Mouse (Mus musculus) splenic B cell, adult 2 months (primary cell): ENCODE measurements around the gene Asb16.
A peak's percentile ranks its signal among the peaks of the same experiment; 100 is the strongest.

Experiments used
- DNase-seq: peaks from one replicate; pipeline ENCODE4 v3.0.0-alpha.2; 2011; ENCODE audit warnings: low read depth, low spot score
- H3K27me3 ChIP-seq: 2 replicates; pipeline ENCODE4 v1.6.1; 2012; ENCODE audit warnings: mild to moderate bottlenecking, low read length, moderate library complexity, mixed read lengths; ENCODE audit not compliant: control insufficient read depth, poor library complexity, insufficient read depth, severe bottlenecking
- H3K36me3 ChIP-seq: 2 replicates; pipeline ENCODE4 v1.6.1; 2012; ENCODE audit warnings: mild to moderate bottlenecking, low read length, moderate library complexity, mixed read lengths; ENCODE audit not compliant: control insufficient read depth, poor library complexity, insufficient read depth, severe bottlenecking

Asb16 gene

DNA sequence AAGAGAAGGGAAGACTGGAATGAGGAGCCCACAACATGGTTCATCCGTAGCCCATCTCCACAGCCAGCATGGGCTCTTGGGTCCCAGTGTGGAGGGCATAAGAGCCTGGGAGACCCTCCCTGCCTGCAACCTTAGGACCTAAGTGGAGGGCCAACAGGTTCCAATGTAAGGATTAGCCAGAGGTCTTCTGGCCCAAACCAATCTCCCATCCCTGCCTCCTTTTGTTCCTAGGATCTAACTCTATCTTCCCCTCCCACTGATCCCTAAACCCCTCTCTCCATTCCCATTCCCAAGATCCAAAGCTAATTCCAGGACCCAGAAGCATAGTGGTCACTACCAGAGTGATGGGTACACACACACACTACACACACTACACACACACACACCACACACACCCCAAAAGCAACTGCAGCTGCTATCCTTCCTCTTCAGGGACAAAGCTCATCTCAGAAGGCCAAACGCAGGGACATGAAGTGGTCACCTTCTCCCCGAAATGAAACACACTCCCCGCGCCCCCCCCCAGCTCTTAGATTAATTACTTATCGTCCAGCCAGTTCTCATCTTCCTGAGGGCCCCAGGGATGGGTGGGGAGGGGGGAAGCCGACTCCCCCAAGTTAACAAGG lies 39.8 kb upstream of the Asb16 start:
- Histone ChIP-seq H3K36me3 (peaks cover 3% of the 10 kb centered on the region; the same call in 1 of the 2 replicates), H3K27me3 (no peaks in the 10 kb centered on the region)
- DNase-seq, result no peak

DNA sequence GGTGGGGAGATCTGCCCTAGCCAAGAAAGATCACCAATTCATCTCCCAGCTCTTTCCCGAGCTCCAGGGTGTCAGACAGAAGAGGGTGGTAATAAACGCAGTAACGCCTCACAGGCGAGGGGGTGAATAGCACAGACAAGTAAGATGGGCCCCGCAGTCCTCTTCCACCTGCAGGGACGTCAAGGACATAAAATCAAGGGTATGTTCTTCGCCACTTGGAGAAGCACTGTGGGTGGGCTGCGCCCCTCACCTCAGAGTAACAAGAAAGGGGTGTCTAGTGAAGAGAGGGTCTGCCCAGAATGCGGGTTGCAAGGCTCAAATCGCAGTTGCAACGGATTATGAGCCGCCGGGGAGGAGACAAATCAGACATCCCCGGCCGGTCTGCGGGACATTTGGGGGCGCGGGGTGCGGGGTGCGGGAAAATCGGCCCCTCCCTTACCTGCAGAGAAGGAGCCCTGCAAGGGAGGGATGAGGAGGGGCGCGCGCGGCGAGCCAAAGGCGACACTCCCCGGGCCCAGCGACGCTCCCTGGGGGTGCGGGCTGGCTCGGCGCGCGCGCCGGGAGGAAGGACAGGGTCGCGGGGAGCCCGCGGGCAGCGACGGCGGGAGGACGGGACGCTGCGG lies 39.1 kb upstream of the Asb16 start:
- Histone ChIP-seq H3K36me3 (no peaks in the 10 kb centered on the region), H3K27me3 (no peaks in the 10 kb centered on the region)
- peak; percentile 47 for DNase-seq

DNA sequence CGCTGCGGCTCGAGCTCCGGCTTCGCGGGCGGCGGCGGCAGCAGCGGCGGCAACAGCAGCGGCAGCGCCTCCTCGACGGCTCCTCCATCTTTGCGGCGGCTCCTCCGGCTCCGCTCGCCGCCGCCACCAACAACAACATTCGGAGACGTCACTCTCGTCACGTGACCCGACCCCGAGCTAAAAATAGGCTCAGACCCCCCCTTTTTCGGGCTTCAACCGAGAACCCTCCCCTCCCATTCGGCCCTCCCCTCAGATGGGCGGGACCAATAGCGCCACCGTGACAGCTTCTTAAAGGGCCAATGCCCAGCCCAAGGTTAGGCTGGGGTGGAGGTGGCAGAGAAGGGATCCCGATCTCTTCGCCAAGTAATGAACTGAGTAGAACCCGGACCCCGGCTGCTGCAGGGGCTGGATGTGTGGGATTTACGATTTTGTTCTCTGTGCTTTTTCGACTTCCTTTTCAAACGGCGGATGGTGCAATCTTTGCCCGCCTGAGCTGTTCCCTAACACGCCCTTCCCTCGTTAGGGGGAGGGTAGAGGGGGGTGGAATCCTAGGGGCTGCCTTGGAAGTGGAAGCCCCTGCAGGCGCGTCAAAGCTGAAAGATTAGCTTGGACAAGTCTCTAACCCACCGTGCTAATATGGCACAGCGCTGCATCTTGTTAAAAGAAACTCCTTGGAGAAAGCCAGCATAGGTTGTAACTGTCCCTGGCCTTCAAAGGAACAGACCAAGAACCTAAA lies 38.4 kb upstream of the Asb16 start, which contains the start of gene Hdac5:
Hdac5 (minus strand) TSS at position 161 of the 736 bp plus-strand sequence.
- Histone ChIP-seq H3K36me3 (no peaks in the 10 kb centered on the region), H3K27me3 (no peaks in the 10 kb centered on the region)
- peak; percentile 99 for DNase-seq

DNA sequence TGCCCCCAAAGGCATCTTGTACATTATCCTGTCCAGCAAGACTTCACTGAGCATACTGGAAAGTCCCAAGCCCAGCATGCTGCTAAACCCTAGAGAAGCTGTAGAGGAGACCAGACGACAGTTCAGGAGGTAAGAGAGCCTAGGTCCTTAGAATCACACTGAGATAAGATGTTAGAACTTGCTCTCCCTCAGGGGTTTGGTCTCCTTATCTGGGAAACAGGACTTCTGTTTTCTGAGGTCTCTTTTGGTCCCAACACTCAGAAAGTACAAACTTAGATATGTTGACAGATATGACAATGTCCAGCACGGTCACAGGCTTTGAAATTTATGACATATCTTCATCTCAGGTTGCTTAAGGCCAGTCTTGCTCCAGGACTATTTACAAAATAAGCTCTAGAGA lies 32.5 kb upstream of the Asb16 start:
- no peaks in the 10 kb centered on the region for H3K36me3 ChIP-seq
- H3K27me3 ChIP-seq, result no peaks in the 10 kb centered on the region; the same call in 1 of the 2 replicates
- no peak for DNase-seq

DNA sequence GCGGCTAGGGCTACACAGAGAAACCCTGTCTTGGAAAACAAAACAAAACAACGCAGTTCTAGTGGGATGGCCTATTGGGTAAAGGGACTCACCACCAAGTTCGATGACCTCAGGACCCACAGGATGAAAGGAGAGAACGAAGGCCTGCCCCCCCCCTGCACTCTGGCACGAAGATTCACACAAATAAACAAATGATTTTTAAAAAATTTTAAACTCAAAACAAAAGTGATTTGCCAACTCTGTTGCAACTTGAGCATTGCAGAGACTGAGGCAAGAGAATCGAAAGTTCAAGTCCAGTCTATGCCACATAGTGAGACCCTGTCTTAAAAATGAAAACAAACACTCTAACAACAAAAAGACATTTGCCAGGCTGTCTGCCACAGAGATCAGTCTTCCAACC lies 27.9 kb upstream of the Asb16 start:
- DNase-seq, result no peak
- Histone ChIP-seq H3K27me3 (no peaks in the 10 kb centered on the region; the same call in 1 of the 2 replicates), H3K36me3 (no peaks in the 10 kb centered on the region)

DNA sequence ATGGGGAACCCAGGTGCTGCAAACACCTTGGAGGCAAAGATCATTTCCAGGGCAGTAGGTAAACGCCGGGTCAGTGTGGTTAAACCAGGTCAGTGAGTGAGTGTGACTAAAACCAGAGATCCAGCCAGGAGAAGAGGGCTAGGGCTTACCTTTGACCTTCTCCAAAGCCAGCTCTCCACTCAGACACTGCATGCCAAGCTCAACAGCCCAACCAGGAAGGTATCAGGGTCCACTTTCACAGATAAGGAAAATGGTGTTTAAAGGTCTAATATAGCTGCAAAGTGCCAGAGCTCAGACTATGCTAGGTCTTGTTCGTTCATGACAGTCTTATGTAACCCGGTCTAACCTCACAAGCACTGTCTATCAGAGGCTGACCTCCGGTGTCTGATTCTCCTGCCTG lies 27.3 kb upstream of the Asb16 start:
- DNase-seq, result no peak
- no peaks in the 10 kb centered on the region; the same call in 1 of the 2 replicates for H3K27me3 ChIP-seq
- no peaks in the 10 kb centered on the region for H3K36me3 ChIP-seq

DNA sequence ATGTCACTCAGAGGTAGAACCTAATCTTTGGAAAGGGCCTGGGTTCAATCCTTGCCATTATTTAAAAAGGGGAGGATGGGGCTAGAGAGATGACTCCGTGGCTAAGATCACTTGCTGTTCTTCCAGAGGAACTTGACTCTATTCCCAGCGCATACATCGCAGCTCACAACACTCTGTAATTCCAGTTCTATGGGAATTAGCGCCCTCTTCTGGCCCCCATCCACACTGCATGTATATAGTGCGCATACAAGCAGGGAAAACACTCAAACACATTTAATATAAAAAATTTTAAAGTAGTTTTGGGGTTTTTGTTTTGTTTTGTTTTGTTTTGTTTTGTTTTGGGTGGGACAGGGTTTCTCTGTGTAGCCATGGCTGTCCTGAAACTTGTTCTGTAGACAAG lies 26.7 kb upstream of the Asb16 start:
- DNase-seq, result no peak
- H3K36me3 ChIP-seq, result no peaks in the 10 kb centered on the region

DNA sequence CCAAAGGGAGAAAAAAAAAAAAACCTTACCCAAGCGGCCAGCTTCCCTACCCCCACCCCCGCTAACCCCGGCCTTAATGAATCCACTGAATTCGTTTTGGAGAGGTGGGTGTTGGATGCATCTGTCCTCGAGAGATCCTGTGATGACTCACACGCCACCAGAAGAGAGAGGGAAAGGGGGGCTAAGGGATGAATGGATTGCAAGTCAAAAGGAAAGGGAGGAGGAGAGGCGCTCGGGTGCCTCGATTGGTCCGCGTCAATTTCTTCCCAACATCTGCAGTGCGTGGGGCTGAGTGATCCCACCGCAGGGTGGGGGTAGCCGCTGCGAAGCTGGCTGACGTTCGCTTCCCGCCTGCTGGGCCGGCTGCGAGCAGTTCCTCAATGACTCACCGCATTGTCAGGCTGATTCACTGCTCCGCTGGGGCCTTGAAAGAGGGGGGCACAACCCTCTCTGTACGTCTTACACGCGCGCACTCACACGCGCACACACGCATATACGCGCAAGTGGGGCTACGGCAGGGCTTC lies 23.6 kb upstream of the Asb16 start:
- DNase-seq, result peak; percentile 69
- no peaks in the 10 kb centered on the region for H3K36me3 ChIP-seq
- H3K27me3 ChIP-seq, result no peaks in the 10 kb centered on the region

More for the DNA sequence above, 26.7 kb upstream of the Asb16 start:
- H3K27me3 ChIP-seq, result no peaks in the 10 kb centered on the region; the same call in 1 of the 2 replicates

DNA sequence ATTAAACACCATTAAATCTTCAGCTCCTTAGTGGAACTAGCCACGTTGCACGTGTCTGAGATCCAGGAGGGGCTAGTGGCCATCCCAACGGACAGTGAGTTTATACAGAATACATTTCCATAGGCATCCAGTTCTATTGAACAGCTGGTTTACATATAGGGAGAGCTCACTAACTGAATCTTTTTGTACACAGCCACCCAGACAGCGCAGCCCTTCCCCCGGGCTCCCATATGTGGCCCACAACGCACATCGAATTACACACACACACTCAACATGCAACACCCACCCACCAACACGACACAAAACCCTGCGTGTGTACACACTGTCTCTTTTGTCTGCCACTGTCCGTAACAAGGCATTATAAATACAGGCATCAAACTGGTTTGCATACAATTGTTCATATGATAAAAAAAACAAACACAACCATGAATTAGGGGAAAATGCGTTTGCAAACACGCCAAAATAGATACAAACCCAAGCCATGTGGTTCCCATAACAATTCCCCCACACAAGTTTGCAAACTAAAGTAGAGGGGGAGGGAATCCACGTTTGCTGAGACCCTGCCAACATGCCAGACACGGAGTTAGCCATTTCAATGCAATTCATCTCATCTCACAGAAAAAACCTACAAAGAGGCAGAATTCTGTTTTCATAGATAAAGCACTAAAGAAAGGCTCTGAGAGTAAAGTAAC lies 22.8 kb upstream of the Asb16 start:
- H3K27me3 ChIP-seq, result no peaks in the 10 kb centered on the region
- no peak for DNase-seq
- H3K36me3 ChIP-seq, result no peaks in the 10 kb centered on the region

DNA sequence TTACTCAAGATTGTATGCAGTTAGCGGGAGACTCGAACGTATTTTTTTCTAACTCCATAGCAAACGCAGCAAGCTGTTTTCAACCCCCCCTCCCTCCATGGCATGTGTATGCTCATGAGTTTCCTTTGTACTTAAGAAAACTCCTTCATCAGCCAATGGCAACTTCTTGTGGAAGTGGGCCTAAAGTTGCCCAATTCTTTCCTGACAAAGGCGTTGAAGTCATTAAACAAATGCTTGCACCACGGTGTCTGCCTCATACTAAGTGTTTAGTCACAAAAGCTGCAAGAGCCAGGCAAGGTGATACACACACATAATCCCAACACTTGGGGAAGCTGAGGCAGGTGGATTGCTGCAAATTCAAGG lies 22.3 kb upstream of the Asb16 start:
- no peaks in the 10 kb centered on the region for H3K36me3 ChIP-seq
- H3K27me3 ChIP-seq, result no peaks in the 10 kb centered on the region
- no peak for DNase-seq

DNA sequence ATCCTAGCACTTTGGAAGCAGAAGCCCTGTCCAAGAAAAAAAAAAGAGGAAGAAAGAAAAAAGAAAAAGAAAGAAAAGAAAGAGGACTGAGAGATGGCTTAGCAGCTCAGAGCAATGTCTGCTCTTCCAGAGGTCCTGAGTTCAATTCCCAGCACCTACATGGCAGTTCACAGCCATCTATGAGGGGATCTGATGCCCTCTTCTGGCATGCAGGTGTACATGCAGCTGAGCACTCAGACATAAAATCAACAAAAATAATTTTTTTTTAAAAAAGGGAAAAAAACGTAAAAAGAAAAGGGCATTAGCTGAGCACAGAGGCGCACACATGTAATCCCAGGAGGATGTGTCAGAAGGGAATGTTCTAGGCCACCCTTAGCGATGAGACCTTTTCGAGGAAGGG lies 21.7 kb upstream of the Asb16 start:
- H3K36me3 ChIP-seq, result no peaks in the 10 kb centered on the region
- H3K27me3 ChIP-seq, result no peaks in the 10 kb centered on the region
- DNase-seq, result no peak

DNA sequence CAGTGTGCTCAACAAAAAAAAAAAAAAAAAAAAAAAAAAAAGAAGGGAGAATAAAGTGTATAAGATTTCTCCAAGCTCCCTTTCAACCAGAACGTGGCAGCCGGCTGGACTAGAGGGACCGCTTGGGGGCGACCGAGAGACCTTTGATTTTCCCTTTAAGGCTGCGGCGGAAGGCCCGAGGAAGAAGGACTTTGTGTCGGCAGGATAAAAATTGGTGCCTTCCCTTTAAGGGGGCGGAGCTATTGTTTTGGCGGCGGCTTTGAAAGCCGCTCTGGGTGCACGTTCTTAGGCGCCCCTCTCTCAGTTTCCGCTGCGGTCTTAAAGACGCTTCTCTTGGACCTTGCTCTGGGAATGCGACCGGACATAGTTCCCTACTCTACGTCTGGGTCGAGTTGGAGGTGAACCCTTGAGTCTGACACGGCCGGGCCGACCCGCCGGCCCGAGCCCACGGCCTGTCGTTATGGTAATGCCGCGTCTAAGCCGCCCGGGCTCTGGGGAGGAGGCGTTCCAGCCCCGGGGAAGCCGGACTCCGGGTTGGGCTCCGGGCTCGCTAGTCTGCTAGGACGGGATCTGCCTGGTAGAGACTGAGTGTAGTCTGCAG lies 19.8 kb upstream of the Asb16 start, which contains the start of gene BC030867:
BC030867 (plus strand) TSS at position 253 of the 601 bp plus-strand sequence.
- Histone ChIP-seq H3K36me3 (no peaks in the 10 kb centered on the region), H3K27me3 (no peaks in the 10 kb centered on the region)
- peak; percentile 96 for DNase-seq

DNA sequence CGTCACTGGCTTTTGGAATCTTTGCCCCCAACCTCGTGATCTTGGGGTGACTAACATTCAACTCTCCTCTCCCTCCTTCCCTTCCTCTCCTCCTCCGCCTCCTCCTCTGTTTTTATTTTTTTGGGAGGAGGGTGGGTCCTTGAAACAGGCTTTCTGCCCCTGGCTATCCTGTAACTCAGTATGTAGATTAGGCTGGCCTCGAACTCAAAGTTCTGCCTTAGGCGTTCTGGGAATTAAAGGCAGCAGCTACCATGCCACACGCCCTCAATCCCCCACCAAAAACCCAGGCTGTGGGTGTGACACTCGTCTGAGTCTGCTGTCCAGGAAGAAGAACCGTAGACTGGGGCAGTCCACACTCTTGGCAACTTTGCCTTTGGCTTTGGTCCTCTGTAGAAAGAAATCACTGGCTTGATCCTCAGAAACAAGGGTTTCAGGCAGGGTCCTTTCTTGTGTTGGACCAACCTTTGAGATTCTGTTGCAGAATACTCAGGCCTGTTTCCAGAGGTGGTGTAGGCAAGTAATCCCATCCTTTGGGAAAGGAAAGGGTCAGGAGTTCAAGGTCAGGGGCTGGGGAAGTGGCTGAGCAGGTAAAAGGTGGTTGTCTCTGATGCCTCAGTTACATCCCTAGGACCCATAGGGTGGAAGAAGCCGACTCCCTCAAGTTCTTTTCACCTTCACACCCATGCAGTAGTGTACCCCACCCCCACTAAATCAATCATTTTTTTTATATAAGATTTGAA lies 19.0 kb upstream of the Asb16 start:
- H3K27me3 ChIP-seq, result no peaks in the 10 kb centered on the region
- no peak for DNase-seq
- no peaks in the 10 kb centered on the region for H3K36me3 ChIP-seq

DNA sequence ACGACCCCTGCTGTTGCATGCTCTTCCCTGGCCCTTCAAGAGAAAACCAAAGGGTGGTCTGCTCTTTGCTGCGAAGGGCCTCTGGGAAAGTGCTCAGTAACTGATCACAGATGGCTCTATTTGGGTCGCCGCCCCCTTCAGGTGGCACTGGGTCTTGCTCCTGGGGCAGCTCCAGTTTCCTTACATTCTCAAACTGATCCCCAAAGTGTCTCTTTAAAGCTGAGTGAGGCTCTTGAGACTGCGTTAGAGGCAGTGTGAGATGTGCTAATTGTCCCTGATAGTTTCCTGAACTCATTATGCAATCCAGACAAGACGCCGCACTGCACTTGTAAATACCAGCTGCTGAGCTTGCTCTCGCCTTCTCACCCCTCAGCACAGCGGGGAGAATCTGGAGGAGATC lies 11.0 kb upstream of the Asb16 start:
- Histone ChIP-seq H3K36me3 (no peaks in the 10 kb centered on the region), H3K27me3 (no peaks in the 10 kb centered on the region)
- no peak for DNase-seq
